Mouse (Mus musculus): ENCODE measurements around the gene Perm1. TPM values are rescaled to one million over a fixed set of nuclear protein-coding genes. Genes with fewer than 3 reads are reported as not detected.

The Perm1 gene
- 0.83 and 0.99 TPM in 2 replicates for polyA plus RNA-seq (2014; fragmentation: Nextera tagmentation; extraction: Ambion mirVana)

DNA sequence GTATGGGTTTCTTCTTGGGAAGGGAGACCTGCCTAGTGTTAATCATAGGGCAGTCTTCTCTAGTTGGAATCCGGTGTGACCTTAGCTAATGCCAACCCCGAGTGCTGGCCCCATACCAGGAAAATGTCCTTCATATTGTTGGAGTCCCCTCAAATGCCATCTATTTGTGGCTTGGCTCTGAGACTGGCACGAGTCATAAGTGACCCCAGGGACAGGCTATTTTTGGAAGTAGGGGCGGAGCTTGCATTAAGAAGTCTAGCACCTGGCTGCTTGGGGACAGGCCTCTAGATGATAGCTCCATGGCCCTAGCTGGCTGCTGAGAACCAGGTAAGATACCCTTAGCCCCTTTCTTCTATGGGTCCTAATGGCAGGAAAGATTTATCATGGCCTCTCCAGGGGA, at the start of gene Perm1:
TSS of gene Perm1 (plus strand) at position 220 of the 400 bp plus-strand sequence.
- Histone ChIP-seq H3K4me2 (ENCODE audit: low read length) (no peak within 1 kb of the TSS), H3K9me3 (replicated peaks; ENCODE audit: control insufficient read depth, low read length) (no peaks in the 10 kb centered on the region), H3K4me3 (ENCODE audit: low read depth, low read length) (no peak within 1 kb of the TSS), H3K4me1 (ENCODE audit: control insufficient read depth, insufficient read depth, low read length) (no peaks in the 10 kb centered on the region), H3K27me3 (replicated peaks; ENCODE audit: control insufficient read depth, insufficient read depth, low read length) (no peaks in the 10 kb centered on the region), H3K27ac (ENCODE audit: low read depth, low read length) (no peak within 1 kb of the TSS), H3K9ac (ENCODE audit: low read length) (no peak within 1 kb of the TSS), H3K36me3 (ENCODE audit: control insufficient read depth, insufficient read depth, low read length) (0 out of 2 replicates have a peak, but pooled peaks cover 2% of the 10 kb centered on the region)
- DNase-seq (ENCODE audit: low spot score) (no peak), ATAC-seq (no peak)
- 85% methylated on average over 4 of the region's 4 CpGs for WGBS

DNA sequence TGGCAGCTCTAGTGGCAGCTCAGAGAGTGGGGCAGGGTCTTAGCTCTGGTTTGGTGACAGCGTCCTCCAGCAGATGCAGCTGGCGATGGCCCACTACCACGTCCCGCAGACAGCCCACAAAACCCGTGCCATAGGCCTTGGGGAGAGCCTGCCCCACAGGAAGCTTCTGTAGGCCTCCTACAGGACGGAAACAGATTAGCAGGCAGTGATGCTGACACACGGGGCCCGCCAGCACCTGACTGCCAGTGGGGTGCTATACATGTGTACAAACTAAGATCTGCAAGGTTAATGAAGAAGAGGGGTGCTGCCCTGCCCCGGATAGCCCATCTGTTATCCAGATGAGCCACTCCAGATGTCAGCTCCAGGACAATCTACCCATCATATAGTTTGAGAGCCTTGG, 49.2 kb upstream of the Perm1 start:
- Histone ChIP-seq H3K36me3 (ENCODE audit: control insufficient read depth, insufficient read depth, low read length) (peaks cover 91% of the 10 kb centered on the region), H3K9me3 (replicated peaks; ENCODE audit: control insufficient read depth, low read length) (peaks cover 5% of the 10 kb centered on the region; the same call in 1 of the 2 replicates), H3K4me3 (ENCODE audit: low read depth, low read length) (no peak overlapping the region), H3K4me2 (ENCODE audit: low read length) (no peak overlapping the region), H3K9ac (ENCODE audit: low read length) (no peak overlapping the region), H3K4me1 (ENCODE audit: control insufficient read depth, insufficient read depth, low read length) (no peaks in the 10 kb centered on the region), H3K27me3 (replicated peaks; ENCODE audit: control insufficient read depth, insufficient read depth, low read length) (no peaks in the 10 kb centered on the region), H3K27ac (ENCODE audit: low read depth, low read length) (no peak overlapping the region)
- 89% methylated on average over 9 of the region's 9 CpGs for WGBS
- ATAC-seq = no peak
- no peak for DNase-seq (ENCODE audit: low spot score)

DNA sequence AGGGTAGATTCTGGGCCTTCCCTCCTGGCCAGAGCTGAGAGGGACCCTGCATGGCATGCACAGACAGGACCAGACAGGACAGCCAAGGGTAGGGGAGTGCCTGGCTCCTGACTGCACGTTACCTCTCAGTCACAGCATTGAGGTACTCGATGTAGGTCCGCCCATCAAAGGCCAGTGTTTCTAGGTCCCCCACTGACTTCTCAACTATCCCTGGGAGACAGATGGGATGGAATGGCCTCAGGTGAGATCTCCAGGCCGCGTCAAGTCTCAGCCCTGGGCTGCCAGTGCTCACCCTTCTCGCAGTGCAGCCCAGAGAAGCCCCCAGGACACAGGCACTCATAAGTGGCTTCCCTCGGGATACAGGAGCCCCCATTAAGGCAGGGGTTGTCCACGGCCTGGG, 47.1 kb upstream of the Perm1 start:
- WGBS = 92% methylated on average over 8 of the region's 8 CpGs

DNA sequence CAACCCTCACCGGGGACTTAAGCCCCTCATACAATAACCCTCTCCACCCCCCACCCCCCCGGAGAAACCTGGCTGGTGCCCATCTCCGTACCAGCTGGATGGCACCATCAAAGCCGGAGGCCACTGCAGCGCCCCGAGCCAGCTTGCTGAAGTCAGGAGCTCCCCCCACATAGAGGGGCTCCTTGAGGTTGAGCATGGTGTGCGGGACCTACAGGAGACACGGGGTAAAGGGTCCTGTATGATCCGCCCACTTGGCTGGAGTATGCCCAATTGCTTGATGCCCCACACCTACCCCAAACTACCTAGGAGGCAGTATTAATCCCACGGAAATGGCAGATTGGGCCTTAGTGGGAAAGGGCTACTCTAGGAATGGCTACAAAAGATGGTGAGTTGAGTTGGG, 46.5 kb upstream of the Perm1 start:
- WGBS = 95% methylated on average over 10 of the region's 10 CpGs

More for the DNA sequence above, 47.1 kb upstream of the Perm1 start:
- Histone ChIP-seq H3K9ac (ENCODE audit: low read length) (no peak overlapping the region), H3K9me3 (replicated peaks; ENCODE audit: control insufficient read depth, low read length) (no peaks in the 10 kb centered on the region), H3K4me1 (ENCODE audit: control insufficient read depth, insufficient read depth, low read length) (no peaks in the 10 kb centered on the region), H3K27me3 (replicated peaks; ENCODE audit: control insufficient read depth, insufficient read depth, low read length) (no peaks in the 10 kb centered on the region), H3K4me3 (ENCODE audit: low read depth, low read length) (no peak overlapping the region), H3K27ac (ENCODE audit: low read depth, low read length) (no peak overlapping the region), H3K4me2 (ENCODE audit: low read length) (no peak overlapping the region), H3K36me3 (ENCODE audit: control insufficient read depth, insufficient read depth, low read length) (peaks cover 97% of the 10 kb centered on the region)
- no peak for DNase-seq (ENCODE audit: low spot score)
- no peak for ATAC-seq

DNA sequence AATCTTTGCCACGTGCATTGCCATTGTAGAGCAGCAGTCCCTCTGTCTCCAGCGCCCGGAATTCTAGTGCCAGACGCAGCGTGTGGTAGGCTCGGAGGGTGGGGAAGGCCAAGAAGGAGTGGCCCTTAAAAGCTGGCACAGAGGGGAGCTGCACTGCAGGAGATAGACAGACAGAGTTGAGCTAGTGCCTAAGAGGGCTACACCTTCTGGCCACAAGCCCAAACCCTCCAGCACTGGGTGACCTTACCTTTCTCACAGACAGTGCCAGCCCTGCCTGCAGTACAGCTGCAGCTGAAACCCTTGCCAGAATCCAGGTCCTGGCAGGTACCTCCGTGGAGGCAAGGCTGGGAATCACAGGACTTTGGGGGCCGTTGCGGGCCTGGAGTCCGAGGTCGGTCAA, 43.8 kb upstream of the Perm1 start:
- no peak overlapping the region for H3K4me2 ChIP-seq (ENCODE audit: low read length)
- no peaks in the 10 kb centered on the region for H3K9me3 ChIP-seq (replicated peaks; ENCODE audit: control insufficient read depth, low read length)
- no peak for DNase-seq (ENCODE audit: low spot score)
- H3K4me3 ChIP-seq (ENCODE audit: low read depth, low read length) = no peak overlapping the region
- no peak for ATAC-seq
- no peak overlapping the region for H3K27ac ChIP-seq (ENCODE audit: low read depth, low read length)
- WGBS = 96% methylated on average over 11 of the region's 11 CpGs
- no peaks in the 10 kb centered on the region for H3K4me1 ChIP-seq (ENCODE audit: control insufficient read depth, insufficient read depth, low read length)
- no peaks in the 10 kb centered on the region for H3K27me3 ChIP-seq (replicated peaks; ENCODE audit: control insufficient read depth, insufficient read depth, low read length)
- no peak overlapping the region for H3K9ac ChIP-seq (ENCODE audit: low read length)
- peaks cover 100% of the 10 kb centered on the region for H3K36me3 ChIP-seq (ENCODE audit: control insufficient read depth, insufficient read depth, low read length)

More for the DNA sequence above, 46.5 kb upstream of the Perm1 start:
- no peak for ATAC-seq
- no peaks in the 10 kb centered on the region for H3K9me3 ChIP-seq (replicated peaks; ENCODE audit: control insufficient read depth, low read length)
- H3K27ac ChIP-seq (ENCODE audit: low read depth, low read length) = no peak overlapping the region
- H3K4me1 ChIP-seq (ENCODE audit: control insufficient read depth, insufficient read depth, low read length) = no peaks in the 10 kb centered on the region
- H3K36me3 ChIP-seq (ENCODE audit: control insufficient read depth, insufficient read depth, low read length) = peaks cover 99% of the 10 kb centered on the region
- H3K4me3 ChIP-seq (ENCODE audit: low read depth, low read length) = no peak overlapping the region
- H3K27me3 ChIP-seq (replicated peaks; ENCODE audit: control insufficient read depth, insufficient read depth, low read length) = no peaks in the 10 kb centered on the region
- no peak for DNase-seq (ENCODE audit: low spot score)
- no peak overlapping the region for H3K9ac ChIP-seq (ENCODE audit: low read length)
- no peak overlapping the region for H3K4me2 ChIP-seq (ENCODE audit: low read length)

DNA sequence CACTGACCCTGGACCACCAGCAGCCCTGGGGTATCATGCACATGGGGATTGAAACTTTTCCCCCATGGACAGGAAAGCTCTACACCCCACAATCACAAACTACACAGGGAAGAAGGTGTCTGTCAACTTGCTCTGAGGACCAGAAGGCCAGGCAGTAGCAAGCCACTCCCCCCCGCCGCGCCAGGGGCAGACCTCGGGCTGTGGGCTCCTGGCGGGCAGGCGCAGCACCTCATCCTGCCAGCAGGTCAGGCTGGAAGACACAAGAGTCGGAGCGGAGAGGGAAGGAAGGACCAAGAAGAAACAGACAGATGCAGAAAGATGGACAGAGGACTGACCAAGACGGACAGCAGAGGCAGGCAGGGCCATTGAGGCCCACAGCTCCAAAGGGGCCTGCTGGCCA, 38.0 kb upstream of the Perm1 start:
- no peaks in the 10 kb centered on the region for H3K27me3 ChIP-seq (replicated peaks; ENCODE audit: control insufficient read depth, insufficient read depth, low read length)
- no peak overlapping the region for H3K4me2 ChIP-seq (ENCODE audit: low read length)
- 93% methylated on average over 9 of the region's 9 CpGs for WGBS
- H3K4me3 ChIP-seq (ENCODE audit: low read depth, low read length) = no peak overlapping the region
- H3K4me1 ChIP-seq (ENCODE audit: control insufficient read depth, insufficient read depth, low read length) = peaks cover 9% of the 10 kb centered on the region; the same call in 1 of the 2 replicates
- H3K27ac ChIP-seq (ENCODE audit: low read depth, low read length) = no peak overlapping the region
- no peak for ATAC-seq
- DNase-seq (ENCODE audit: low spot score) = no peak
- H3K36me3 ChIP-seq (ENCODE audit: control insufficient read depth, insufficient read depth, low read length) = peaks cover 96% of the 10 kb centered on the region
- no peak overlapping the region for H3K9ac ChIP-seq (ENCODE audit: low read length)
- H3K9me3 ChIP-seq (replicated peaks; ENCODE audit: control insufficient read depth, low read length) = no peaks in the 10 kb centered on the region

DNA sequence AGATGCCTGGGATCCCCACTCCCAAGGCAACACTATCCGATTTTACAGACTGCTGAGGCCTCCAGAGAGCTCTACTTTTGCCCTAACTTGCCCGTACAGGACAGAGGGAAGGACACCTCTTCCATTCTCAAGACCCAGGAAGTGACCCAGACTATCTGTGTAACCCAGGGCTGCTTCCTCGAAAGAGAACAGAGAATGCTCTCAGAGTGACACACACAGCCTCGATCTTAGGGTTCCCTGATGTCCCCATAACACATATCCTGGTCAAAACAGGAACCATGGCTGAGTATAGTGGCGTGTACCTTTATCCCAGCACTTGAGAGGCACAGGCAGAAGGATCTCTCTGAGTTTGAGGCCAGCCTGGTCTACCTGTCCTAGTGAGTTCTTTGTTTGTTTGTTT, 31.9 kb upstream of the Perm1 start:
- H3K4me1 ChIP-seq (ENCODE audit: control insufficient read depth, insufficient read depth, low read length) = peaks cover 44% of the 10 kb centered on the region
- no peaks in the 10 kb centered on the region for H3K27me3 ChIP-seq (replicated peaks; ENCODE audit: control insufficient read depth, insufficient read depth, low read length)
- no peak for DNase-seq (ENCODE audit: low spot score)
- H3K9ac ChIP-seq (ENCODE audit: low read length) = peak overlapping the region; percentile 38
- ATAC-seq = no peak
- peak overlapping the region; percentile 51 for H3K4me3 ChIP-seq (ENCODE audit: low read depth, low read length)
- peaks cover 45% of the 10 kb centered on the region for H3K36me3 ChIP-seq (ENCODE audit: control insufficient read depth, insufficient read depth, low read length)
- H3K27ac ChIP-seq (ENCODE audit: low read depth, low read length) = no peak overlapping the region
- 89% methylated on average over 5 of the region's 5 CpGs for WGBS
- no peaks in the 10 kb centered on the region for H3K9me3 ChIP-seq (replicated peaks; ENCODE audit: control insufficient read depth, low read length)
- H3K4me2 ChIP-seq (ENCODE audit: low read length) = peak overlapping the region; percentile 81

DNA sequence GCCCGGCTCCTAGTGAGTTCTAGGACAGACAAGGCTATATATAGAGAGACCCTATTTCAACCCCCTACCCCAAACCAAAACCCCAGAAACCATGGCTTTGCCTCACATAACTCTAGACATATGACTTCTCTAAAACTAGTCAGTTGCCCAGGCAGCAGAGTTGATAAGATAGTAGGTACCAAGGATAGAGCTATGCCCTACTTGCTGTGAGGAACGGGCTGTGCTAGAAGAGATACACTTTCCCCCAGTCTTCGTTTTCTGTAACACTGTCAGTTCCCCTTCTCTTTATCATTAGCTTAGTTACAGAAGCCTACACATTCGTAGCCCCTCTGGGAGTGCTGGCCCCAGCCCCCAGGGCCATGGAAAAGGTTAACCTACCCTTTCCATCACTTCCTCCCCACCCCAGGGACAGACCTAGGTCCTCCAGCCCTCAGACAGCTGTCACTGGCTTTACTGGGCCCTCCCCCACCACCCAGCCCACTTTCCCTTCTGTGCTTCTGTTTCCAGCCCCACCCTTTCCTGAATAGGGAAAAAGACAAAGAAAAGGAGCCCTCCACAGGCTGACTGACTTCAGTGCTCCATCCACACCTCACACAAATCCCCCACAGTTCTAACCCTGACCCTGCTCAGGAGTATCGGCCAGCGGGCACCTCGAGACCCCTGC, 31.2 kb upstream of the Perm1 start:
- Histone ChIP-seq H3K27me3 (replicated peaks; ENCODE audit: control insufficient read depth, insufficient read depth, low read length) (no peaks in the 10 kb centered on the region), H3K4me3 (ENCODE audit: low read depth, low read length) (peak overlapping the region; percentile 51), H3K36me3 (ENCODE audit: control insufficient read depth, insufficient read depth, low read length) (peaks cover 39% of the 10 kb centered on the region), H3K27ac (ENCODE audit: low read depth, low read length) (peak overlapping the region; percentile 94), H3K9me3 (replicated peaks; ENCODE audit: control insufficient read depth, low read length) (no peaks in the 10 kb centered on the region), H3K4me2 (ENCODE audit: low read length) (peak overlapping the region; percentile 81), H3K9ac (ENCODE audit: low read length) (peak overlapping the region; percentile 80), H3K4me1 (ENCODE audit: control insufficient read depth, insufficient read depth, low read length) (peaks cover 51% of the 10 kb centered on the region)
- 82% methylated on average over 7 of the region's 7 CpGs for WGBS
- ATAC-seq (peak; percentile 1; the same call in 1 of the 2 replicates), DNase-seq (ENCODE audit: low spot score) (peak; percentile 24)

DNA sequence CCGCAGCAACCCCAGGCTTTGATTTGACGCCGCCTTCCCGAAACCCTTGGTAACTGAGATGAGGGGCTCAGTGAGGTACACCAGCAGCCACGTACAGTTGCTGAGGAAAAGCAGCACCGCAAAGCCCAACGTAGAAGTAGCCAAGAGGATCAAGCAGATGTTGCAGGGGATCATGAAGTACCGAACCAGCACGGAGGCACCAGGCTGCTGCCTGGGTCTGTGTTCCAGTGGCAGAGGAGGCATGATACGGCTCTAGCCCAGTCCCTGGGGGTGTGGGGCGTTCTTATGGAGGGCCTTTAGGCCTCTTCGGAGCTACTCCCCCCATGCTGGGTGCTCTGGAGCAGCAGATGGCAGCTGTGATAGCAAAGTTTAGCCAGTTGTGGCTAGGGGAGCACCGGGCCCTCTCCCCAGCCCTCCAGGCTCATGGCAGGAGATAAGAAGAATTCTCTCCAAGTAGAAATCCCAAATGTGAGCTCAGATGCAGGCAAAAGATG, 30.2 kb upstream of the Perm1 start:
- Histone ChIP-seq H3K27me3 (replicated peaks; ENCODE audit: control insufficient read depth, insufficient read depth, low read length) (no peaks in the 10 kb centered on the region), H3K36me3 (ENCODE audit: control insufficient read depth, insufficient read depth, low read length) (peaks cover 31% of the 10 kb centered on the region), H3K4me3 (ENCODE audit: low read depth, low read length) (peak overlapping the region; percentile 51), H3K27ac (ENCODE audit: low read depth, low read length) (peak overlapping the region; percentile 94), H3K4me1 (ENCODE audit: control insufficient read depth, insufficient read depth, low read length) (peaks cover 59% of the 10 kb centered on the region), H3K9me3 (replicated peaks; ENCODE audit: control insufficient read depth, low read length) (no peaks in the 10 kb centered on the region), H3K4me2 (ENCODE audit: low read length) (peak overlapping the region; percentile 81), H3K9ac (ENCODE audit: low read length) (peak overlapping the region; percentile 80)
- ATAC-seq = no peak
- DNase-seq (ENCODE audit: low spot score) = no peak
- 63% methylated on average over 13 of the region's 13 CpGs for WGBS
